Mouse (Mus musculus): ENCODE data around the gene Cadps. TPM values are rescaled to one million over a fixed set of nuclear protein-coding genes. Genes with fewer than 3 reads are reported as not detected.

The Cadps gene
- total RNA-seq, 2 experiments from 2014 or later = 168 to 175 TPM

GRCm38 (mm10) chr14:12345241-12345921 lies 477.5 kb downstream of the Cadps start:
- intact Hi-C loops (cut with DNase I) = loop anchor here (10.0 kb wide), 1 partner anchor 169 kb away; no protein-coding TSS in a partner anchor
- no peak for DNase-seq

- no peak for DNase-seq
- intact Hi-C loops (cut with DNase I) = loop anchor here (5.0 to 10.0 kb wide), 2 partner anchors 42 to 170 kb away; no protein-coding TSS in a partner anchor
Measured at GRCm38 (mm10) chr14:12344746-12345240, 478.1 kb downstream of the Cadps start.

DNA sequence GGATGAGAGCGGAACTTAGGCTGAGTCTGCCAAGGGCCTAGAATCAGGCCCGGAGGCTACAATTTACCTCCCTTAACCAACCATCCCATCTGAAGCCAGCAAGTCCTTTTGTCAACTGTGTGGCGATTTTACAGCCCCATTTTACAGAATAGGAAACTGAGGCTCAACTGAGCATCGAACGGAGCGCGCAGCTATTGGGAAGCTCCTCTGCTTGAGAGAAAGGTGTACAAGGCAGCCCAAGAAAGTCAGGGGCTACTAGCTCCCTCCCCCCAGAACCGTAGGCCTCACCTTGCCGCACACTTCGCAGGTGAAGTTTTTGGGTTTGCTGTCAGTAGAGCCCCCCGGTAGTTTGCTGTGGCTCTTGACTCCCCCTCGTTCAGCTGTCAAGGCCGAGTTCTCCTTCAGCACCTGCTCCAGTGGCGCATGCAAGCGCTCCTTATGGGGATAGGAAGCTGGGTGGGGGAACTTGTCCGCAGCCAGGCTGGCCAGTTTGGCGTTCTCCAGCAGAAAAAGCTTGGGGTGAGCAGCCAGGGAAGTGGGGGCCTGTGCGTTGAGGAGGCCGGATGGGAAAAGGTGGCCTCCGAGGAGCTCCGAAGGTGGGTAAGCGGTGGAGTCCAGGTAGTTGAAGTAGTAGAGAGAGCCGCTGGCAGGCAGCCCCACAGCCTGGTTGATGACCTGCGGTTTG lies 478.7 kb downstream of the Cadps start:
- intact Hi-C loops (cut with DNase I) = loop anchor here (5.0 to 10.0 kb wide), 2 partner anchors 42 to 171 kb away; no protein-coding TSS in a partner anchor
- no peak for DNase-seq

DNA sequence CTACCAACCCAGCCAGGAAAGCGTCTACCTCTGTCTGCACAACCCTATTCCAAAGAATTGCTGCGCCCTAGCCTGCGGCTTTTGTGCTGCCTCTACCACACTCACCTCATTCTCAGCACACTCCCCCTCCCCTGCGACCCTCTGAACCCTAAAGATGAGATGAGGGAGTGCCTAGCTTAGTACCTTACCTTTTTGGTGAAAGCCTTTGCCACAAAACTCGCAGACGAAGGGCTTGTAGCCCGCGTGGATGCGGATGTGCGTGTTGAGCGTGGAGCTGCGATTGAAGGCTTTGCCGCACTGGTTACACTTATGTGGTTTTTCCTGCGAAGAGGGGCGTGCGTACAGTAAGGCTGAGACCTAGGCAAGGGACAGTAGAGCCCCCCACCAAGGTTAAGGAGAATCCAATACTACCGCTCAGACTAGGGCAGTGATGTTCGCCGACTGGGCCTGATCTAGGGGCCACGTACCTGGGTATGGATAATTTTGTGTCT lies 479.4 kb downstream of the Cadps start:
- intact Hi-C loops (cut with DNase I) = loop anchor here (5.0 to 10.0 kb wide), 2 partner anchors 41 to 171 kb away; no protein-coding TSS in a partner anchor
- DNase-seq = no peak

GRCm38 (mm10) chr14:12342458-12343131 lies 480.3 kb downstream of the Cadps start:
- intact Hi-C loops (cut with DNase I) = loop anchor here (5.0 to 10.0 kb wide), 2 partner anchors 40 to 172 kb away; no protein-coding TSS in a partner anchor
- no peak for DNase-seq

- intact Hi-C loops (cut with DNase I) = loop anchor here (5.0 to 10.0 kb wide), 2 partner anchors 40 to 173 kb away; no protein-coding TSS in a partner anchor
- DNase-seq = no peak
Measured at GRCm38 (mm10) chr14:12341789-12342457, 481.0 kb downstream of the Cadps start.

DNA sequence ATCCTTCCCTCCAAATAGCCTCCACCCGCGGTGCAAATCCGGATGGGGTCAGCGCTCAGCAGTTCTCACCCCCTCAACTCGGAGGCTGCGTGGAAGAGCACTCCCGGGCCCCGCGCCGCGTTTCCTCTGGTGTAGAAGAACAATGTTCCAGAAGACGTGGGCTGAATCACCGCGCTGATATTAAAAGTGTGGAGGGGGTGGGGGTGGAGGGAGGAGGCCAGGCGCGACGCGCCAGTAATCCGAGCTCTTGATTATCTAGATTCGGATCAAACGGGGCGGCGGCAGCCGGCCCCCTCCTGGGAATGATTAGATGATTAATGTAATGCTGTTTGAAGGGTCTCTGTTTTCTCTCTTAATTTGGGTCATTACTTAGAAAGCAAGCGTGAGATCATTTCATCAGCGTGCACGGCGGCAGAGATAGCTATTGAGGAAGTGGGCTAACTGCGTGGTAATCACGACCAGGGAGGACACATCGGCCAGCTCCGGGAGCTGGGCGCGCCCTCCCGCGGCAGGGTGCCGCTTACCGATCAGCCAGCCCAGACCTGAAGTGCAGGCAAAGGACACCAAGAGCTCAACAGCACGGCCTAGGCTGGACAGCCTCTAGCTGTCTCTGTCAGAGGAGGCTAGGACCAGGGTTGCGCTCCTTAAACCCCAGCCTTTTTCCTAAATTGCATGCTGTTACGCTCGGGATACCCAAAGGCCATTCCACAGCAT lies 481.6 kb downstream of the Cadps start:
- no peak for DNase-seq
- intact Hi-C loops (cut with DNase I) = loop anchor here (5.0 to 10.0 kb wide), 2 partner anchors 39 to 174 kb away; no protein-coding TSS in a partner anchor

- DNase-seq = no peak
- intact Hi-C loops (cut with DNase I) = loop anchor here (5.0 to 10.0 kb wide), 2 partner anchors 38 to 174 kb away; no protein-coding TSS in a partner anchor
Measured at GRCm38 (mm10) chr14:12340238-12341074, 482.4 kb downstream of the Cadps start.

DNA sequence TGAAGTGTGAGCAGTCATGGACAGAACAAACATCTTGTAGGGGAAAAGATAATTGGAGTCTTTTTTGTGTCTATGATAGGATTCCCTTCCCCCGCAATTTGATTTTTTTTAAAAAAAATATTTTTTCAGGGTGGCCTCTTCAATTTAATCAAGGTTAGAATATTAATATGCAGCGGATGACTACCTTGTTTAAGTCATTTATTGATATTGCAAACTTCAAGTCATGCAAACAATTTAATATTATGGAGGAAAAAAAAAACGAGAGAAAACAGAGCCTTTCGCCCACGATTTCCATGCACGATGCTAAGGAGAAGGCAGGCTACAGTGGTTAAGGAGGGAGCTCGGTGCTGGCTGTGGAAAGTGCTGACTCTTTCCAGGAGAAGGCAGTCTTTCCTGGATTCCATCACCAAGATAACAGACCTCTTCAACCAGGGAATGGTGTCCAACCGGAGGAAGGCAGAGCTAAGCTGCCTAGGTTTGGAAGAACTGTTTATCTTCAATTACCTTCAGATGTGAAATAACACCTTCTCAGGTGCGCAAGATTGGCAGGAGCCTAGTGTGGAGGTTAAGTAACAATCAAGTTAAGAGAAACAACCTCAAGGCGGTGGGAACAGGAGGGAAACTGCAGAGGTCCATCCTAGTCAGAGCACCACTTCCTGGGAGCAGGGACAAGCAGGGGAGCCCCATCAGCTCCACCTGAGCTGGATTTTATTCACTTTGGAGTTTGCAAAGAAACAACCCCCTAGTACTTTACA lies 483.9 kb downstream of the Cadps start:
- DNase-seq = no peak
- intact Hi-C loops (cut with DNase I) = loop anchor here (5.0 kb wide), 1 partner anchor 52 kb away; no protein-coding TSS in a partner anchor

- no peak for DNase-seq
- intact Hi-C loops (cut with DNase I) = loop anchor here (5.0 kb wide), 1 partner anchor 51 kb away; no protein-coding TSS in a partner anchor
Measured at GRCm38 (mm10) chr14:12337998-12338809, 484.7 kb downstream of the Cadps start.

GRCm38 (mm10) chr14:12337421-12337997 lies 485.4 kb downstream of the Cadps start:
- DNase-seq = no peak
- intact Hi-C loops (cut with DNase I) = loop anchor here (5.0 kb wide), 1 partner anchor 50 kb away; no protein-coding TSS in a partner anchor

- intact Hi-C loops (cut with DNase I) = loop anchor here (5.0 kb wide), 1 partner anchor 48 kb away; no protein-coding TSS in a partner anchor
- DNase-seq = peak; percentile 69
Measured at GRCm38 (mm10) chr14:12334925-12335324, 488.0 kb downstream of the Cadps start.

DNA sequence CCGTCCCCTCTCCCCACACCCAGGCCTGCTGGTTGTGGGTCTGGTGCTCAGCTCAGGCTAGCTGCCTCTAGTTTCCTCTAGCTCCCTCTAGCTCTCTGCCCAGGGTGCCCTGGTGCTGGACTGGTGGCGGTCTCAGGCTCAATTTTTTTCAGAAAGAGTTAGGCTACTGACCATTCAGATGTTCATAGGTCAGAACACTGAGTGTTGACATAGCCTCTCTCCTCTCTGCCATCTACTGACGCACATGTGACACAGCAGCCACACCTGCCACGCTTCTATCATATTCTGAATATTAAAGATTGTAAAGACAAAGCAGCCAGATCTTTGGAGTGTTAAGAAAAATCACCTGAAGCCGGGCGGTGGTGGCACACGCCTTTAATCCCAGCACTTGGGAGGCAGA lies 489.3 kb downstream of the Cadps start:
- intact Hi-C loops (cut with DNase I) = no loop called here
- no peak for DNase-seq

Measured in left cerebral cortex, postnatal 4 days (tissue).